Mouse (Mus musculus): ENCODE results near the gene Rps27.

The Rps27 gene

DNA sequence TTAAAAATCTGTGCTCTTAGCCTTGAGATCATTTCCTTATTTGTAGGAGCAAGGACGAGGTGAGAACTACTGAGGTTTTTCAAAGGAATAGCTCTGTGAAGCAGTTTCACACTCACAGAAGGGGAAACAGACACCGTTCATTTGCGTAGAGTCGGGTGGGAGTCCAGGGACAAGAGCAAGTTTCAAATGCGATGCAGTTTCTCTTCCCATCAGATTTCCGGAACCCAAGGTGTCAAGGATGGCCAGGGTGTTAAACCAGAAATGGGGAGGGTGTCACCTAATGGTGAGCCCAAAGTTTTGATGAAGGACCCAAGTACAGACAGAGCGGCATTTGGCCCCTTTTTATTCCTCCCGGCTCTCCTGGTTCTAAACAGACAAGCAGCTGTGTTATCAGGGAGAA lies 17.6 kb upstream of the Rps27 start:
- no peak for DNase-seq

DNA sequence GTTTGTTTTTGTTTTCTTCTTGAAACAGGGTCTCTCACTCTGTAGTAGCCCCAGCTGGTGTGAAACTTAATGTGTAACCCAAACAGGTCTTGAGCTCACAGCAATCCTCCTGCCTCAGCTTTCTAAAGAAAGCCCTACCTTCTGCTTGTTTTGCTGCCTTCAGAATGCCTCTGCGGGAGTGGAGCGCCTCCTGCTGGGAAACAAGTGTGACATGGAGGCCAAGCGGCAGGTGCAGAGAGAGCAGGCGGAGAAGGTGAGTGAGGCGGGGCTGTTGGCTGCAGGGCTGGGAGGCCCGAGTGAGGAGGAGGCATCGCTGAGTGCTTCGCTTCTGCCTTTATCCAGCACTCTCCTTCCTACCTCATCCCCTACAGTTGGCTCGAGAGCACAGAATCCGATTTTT lies 10.9 kb upstream of the Rps27 start:
- DNase-seq: no peak

DNA sequence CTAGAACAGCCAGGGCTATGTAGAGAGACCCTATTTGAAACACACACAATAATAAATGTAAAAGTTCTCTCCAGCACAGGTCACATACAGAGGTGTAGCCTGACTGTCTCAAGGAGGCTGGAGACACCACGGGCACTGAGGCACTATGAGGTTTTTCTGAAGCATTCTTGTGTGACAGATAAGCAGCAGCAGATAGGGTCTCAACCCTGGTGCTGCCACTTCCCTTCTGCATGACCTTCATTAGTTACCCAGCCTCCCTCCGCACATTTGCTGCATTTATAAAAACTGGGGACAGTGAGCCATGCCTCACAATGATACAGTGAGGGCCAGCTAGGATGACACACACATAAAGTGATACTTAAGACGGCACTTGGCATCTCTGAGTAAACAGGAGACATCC lies 9.5 kb upstream of the Rps27 start:
- no peak for DNase-seq

DNA sequence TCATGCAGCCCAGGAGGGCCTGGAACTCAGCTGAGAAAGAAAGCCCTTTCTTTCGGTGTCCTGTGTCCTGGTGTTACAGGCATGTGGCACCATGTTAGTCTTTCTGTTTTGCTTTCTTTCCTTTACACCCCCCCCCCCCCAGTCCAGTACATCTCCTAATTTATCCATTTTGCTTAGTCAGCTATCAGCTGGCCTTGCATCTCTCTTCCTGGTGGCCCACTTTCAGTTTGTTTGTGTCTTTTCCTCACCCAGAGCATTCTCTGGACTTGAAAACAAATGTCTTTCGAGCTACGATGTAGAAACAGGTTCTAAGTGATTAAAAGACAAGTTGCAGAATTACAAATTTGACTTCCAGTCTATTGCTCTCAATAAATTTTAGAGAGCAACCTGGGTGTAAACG lies 9.0 kb upstream of the Rps27 start:
- DNase-seq: no peak

DNA sequence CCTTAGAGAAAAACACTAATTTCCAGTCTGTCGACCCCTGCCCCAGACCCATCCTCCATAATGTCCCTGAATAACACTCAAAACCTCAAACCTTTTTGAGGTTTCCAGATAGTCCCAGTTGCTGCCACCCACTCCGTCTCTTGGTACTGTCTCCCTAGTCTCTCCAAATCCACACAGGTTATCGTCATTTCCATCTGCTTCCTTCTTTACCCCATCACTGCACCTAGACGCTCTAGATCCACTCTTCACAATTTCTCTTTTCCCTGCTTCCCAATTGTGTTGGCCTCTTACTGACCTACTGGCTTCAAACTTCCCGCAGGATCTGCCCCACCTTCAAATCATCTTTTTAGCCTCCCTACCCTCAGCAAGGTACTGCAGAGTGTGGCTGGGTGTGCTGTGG lies 7.7 kb upstream of the Rps27 start:
- DNase-seq: no peak

DNA sequence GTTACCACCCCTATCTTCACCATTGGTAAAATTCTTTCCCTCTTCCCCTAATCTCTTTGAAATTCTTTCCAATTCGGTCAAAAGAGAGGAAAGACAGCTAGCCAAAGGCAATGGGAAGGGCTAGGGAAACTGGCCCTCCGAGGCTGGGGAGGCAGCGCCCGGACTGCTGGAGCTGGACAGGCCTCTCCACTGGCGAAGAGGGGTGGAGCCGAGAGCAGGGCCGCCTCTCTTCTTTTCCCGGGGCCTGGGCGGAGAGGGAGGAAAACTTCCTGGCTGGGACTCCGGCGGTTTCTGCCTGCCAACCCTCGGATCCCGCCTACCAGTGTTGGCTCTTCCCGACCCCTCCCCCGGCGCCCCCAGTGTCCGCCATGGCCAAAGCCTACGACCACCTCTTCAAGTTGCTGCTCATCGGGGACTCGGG lies 7.1 kb upstream of the Rps27 start:
- peak in 1 of 2 experiments; percentile 36 for DNase-seq

DNA sequence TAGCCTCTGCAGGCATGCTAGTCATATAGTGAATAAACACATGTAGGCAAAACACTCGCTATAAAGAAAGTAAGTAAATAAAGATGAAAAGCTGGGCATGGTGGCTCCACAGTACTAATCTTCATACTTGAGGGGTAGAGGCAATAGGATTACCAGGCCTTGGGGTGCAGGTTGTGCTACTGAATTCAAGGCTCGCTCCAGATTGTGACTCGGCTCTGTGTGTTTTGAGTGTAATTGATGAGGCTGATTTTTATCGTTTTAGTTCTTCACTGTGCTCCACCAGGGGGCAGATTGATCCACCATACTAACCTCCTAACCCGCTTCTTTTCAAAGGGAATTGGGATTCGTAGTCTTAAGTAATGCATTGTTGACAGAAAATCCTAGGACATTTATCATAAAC lies 6.6 kb upstream of the Rps27 start:
- DNase-seq: peak; percentile 22 to 35

DNA sequence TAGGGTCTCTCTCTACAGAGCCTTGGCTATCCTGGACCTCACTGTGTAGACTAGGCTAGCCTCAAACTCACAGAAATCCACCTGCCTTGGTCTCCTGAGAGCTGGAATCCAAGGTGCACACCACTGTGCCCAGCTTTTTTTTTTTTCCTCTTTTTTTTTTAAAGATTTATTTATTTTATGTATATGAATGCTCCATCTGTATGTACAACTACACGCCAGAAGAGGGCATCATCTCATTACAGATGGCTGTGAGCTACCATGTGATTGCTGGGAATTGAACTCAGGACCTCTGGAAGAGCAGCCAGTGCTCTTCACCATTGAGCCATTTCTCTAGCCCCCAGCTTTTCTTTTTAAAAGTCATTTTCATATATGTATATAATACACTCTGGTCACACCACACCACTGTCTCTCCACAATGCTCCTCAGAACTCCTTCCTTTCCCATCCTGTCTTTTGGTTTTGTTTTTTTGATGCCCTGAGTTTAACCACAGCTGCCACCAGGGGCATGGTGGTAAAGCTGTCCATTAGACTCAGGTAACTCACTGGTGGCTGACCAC lies 2.5 kb upstream of the Rps27 start:
- no peak for DNase-seq

DNA sequence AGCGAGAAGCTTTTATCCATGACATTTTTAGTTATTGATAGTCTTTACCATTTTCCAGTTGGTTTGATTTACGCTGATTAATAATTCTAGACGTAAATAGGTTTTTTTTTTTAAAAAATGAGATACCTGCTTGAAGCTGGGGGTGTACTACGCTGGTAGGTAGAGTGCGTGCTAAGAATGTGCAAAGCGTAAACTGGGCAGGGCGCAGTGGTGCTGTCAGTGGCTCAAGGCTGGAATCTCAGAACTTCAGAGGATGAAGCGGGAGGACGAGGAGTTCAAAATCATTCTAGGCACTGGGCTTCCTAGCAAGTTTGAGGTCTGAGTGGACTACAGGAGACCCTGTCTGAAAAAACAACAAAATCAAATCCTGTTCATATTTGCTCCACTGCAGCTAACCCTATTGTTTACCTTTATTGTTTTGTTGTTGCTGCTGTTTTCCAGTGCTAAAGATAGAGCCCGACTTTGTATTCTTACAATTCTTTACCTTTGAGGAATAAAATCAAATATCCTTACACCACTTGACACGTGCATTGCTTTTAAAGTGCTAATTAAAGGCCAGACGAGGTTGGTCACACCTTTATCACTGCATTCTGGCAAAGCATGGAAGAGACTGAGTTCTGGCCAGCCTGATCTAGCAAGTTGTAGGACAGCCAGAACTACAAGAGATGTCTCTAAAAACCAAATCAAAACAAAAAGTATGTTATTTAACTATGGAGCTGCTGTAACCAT lies 669 bp upstream of the Rps27 start:
- peak in 1 of 2 experiments; percentile 17 for DNase-seq

DNA sequence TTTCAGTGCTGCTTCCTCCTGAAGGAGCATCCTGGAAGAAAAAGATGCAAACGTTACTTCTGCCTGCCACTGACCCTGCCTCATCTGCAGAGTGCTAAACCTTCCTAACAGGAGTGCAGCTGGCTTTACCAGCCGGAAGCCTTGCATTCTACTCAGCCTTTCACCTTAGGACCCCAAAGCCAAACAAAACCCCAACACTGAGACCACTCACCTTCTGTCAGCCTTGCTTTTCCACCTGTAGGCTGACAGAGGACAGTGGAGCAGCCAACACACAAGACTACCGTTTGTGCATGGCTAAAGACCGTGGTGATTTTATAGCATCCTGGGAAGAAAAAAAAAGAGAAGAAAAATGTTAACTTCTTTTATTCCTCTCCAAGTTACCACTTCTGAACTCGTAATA lies 728 bp downstream of the Rps27 start:
- DNase-seq: no peak

DNA sequence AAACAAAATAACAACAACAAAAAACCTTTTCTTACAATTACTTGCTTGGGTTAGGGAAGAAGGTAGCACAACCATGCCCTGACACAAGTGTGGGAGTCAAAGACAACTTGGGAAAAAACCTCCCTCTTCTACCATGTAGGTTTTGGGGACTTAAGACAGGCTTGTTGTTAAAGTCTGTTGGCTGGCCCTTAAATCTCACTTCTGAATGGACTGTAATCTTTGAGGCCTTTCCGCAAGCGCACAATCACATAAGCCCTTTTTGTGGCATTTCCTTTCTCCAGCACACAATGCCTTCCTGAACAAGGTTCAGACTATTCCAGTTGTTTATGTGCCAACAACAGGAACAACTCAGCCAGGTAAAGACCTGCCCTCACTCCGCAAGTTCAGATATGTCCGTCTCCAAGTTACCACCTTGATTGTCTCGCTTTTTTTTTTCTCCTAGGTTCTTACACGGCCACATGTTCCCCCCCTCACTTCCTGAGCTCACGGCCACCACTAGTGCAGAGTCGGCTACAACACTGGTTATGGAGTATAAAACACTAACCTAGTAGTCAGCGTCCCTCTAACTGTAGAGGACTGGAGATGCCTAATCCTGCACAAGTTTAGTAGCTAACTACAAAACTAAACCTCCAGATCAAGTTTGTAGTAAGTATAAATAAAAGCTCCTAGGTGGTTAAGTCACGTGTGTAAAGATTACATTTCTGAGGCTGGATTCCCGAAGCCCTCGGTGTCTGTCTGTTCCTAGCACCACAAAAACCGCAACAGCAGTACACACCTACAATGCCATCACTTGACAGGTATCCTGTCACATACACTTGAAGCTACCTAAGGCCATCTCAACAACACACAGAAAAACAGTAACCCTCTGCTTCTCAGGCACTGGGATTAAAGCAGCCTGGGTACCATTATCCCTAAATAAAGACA lies 1.7 kb downstream of the Rps27 start:
- DNase-seq: no peak

DNA sequence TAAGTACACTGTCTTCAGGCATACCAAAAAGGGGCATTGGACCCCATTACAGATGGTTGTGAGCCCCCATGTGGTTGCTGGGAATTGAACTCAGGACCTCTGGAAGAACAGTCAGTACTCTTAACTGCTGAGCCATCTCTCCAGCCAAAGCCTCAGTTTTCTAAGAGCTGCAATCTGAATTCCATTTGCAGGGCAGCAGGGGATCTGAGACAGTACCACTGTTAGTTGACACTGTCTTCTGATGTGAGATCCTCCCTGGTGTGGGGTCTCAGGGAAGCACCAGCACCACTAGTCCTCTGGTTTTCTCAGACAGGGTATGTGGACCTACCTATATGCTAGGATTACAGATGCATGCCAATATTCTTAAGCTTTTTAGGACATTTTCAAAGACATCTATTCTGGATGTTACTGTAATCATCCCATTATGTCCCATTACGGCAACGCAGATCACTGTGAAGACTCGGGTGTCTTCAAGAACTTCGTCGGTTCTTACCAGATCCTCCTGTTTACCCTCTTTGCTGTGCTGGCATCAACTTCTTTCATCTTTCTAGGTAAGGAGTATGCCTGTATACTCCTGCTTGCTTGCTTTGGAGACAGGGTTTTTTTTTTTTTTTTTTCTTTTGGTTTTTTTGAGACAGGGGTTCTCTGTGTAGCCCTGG lies 3.4 kb downstream of the Rps27 start:
- DNase-seq: no peak

DNA sequence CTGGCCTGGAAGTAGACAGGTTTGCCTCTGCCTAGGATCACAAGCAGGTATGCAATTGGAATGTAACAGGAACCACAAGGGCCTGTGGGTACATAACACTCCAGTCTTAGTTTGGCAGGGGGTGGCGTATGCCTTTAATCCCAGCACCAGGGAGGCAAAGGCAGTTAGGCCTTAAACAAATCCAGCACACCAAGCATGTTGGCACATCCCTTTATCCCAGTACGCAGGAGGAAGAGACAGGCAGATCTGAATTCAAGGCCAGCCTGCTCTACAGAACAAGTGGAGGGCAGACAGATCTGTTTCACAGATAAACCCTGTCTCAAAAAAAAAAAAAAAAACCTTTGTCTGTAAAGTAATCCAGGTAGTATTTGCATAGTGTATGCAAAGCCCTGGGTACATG lies 4.8 kb downstream of the Rps27 start:
- DNase-seq: no peak

DNA sequence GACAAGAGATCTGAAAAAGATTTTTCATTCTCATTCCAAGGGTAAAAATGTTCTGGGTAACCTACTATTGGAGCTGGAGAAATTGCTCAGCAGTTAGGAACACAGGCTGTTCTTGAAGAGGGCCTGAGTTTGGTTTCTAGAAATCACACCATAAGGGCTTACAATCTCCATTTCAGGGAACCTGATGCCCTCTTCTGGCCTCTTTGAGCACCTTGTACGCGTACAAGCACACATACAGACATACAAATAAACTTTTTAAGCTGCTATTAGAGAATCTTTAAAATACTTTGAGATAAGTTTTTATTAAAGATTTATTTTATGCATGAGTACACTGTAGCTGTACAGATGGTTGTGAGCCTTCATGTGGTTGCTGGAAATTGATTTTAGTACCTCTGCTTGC lies 8.9 kb downstream of the Rps27 start:
- no peak for DNase-seq

DNA sequence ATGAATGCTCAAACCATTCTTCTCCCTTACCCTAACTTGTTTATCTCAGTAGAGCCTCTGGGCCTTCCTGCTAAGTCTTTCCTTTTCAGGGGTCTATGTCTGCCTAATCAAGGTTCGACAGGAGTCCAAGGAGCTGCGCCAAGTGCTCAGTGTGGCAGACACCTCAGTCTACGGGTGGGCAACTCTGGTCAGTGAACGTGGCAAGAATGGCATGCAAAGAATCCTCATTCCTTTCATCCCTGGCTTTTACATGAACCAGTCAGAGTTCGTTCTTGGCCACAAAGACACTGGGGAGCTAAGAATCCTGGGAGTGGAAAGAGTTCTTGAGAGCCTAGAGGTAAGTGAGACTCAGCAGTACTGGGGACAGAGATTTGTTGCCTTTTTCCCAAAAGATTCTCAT lies 9.8 kb downstream of the Rps27 start:
- DNase-seq: no peak

DNA sequence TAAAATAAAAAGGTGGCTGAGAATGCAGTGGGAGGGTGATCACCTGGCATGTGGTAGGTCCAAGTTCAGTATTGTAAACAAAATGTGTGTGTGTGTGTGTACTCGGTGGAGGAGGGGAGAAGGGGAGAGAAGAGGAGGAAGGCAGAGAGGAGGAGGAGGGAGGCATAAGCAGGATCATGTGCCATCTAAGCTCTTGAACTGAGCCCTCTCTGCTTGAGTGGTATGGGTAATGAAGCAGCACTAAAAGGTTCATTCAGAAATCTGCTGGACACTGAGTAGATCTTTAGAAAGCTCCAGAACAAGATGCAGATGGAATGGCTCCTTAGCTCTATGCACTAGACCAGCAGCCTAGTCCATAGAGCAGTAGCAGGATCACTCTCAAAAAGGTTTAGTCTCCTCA lies 10.6 kb downstream of the Rps27 start:
- DNase-seq: no peak

DNA sequence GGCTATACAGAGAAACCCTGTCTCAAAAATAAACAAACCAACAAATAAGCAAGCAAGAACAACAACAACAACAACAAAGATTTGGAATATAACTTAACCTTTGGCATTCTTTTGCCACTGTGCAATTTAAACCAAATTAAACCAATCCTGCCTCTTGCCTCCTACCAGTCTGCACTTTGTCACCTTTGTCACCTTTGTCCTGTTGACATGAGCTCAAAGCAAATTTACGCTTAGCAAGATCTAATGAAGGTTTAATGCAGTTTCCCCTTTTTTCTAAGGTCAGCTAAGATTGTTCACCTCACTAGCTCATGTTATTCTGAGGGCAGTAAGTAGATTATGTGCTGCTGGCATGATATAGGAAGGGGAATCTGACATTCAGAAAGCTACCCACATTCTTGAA lies 15.9 kb downstream of the Rps27 start:
- no peak for DNase-seq

DNA sequence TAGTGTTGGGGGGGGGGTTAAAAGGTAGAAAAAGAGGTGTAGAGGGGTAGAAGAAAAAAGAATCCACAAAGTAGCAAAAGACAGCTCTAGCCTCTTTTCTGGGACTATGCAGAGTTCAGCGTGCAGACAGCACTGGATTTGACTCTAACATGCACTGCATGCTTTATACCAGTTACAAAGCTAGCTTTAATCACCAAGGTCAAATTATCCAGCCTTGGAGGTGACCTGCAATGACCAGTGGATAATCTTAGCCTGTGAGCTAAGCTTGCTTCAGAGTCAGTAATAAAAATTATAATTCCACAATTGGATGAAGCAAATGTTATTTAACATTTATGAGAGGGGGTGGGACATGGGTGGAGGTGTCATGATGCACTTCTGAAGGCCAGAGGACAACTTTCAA lies 17.8 kb downstream of the Rps27 start:
- DNase-seq: no peak

DNA sequence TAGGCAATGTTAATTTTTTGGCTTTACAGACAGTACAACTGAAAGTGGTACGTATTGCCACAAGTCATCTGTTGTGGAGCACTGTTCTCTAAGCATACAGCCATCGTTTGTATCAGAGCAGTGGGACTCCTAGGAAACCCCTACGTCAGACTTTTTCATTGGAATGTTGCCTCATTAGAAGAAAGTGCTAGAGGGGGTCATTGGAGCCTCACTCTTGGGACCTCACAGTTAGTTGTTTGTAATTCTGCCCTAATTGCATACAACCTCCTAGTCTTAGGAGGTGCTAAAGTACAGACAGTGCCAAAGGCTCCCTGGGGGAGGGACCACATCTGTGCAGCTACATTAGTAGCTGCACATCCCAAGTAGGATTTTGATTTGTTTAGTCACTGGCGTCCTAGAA lies 18.7 kb downstream of the Rps27 start:
- no peak for DNase-seq

DNA sequence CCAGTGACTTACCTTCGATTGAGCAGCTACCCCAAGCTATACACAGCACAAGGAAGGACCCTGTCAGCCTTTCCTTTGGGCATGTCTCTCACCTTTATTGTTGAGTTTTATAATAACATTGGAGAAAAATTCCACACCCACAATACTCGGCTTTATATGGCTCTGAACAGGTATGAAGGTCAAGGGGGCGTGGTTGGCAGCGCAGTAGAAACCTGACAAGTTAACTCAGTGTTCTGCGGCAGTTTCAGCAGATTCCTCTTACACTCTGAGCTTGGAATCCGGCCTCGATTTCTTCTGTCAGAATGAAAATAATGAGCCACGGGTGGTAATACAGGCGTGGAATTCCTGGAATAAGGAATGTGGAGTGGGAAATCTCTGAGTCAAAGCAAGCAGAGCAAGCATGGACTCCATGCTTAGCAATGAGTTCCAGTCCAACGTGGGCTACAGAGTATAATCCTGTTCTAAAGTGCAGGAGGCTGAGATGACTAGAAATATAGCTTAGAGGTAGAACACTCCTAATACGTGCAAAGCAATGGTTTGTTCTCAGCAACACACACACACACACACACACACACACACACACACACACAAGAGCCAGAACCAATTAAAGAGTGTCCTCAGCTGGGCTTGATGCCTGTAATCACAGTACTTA lies 22.5 kb downstream of the Rps27 start:
- no peak for DNase-seq

DNA sequence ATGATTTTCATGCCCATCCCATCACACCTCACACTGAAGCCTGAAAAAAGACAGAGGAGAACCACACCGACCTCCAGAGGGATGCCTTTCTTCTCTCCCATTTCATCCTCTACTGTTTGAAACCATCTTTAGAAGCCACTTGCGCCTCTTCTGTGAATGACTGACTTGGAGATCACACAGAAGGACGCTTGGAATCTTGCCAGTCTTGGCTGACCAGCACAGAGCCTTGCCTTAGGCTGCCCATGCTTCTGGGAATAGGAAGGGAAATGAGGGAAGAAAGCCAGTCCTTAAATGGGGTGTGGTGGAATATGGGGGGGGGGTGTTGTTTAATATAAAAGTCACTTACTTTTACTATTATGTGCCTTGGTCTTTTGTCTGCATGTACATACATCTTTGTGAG lies 29.9 kb downstream of the Rps27 start:
- no peak for DNase-seq

DNA sequence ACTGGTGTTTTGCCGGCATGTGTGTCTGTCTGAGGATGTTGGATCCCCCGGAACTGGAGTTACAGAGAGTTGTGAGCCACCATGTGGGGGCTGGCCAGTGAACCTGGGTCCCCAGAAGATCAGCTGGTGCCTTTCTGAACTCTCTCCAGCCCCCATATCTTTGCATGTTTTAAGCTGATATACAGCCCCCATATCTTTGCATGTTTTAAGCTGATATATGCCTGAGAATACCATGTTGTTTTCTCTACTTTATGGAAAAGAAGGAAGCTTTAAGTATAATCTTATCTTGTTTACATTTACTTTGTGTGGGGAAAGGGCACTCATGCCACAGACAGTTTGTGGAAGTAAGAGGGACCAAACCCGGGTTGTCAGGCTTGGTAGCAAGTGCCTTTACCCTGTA lies 33.9 kb downstream of the Rps27 start:
- no peak for DNase-seq

All from thymus, postnatal 36 days (tissue).